In the genomic region with DNA sequence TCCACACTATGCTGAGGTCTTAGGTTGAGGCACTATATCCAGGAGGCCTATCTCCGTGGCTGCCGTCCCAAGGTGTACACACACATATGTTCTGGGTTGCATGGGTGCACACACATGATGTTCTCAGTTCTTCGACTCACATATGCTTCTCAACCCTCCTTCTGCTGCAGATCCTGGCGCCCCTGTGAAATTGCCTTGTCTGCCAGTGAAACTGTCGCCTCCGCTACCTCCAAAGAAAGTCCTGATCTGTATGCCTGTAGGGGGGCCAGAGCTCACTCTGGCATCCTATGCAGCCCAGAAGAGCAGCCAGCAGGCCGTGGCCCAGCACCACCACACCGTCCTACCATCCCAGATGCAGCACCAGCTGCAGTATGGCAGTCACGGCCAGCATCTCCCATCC, we compare ENCODE assay signal across 11 mouse cellular contexts.
"Had no signal": no experiment of that assay in that cellular context is flagged by ENCODE, and none has a peak within 500 bp of the region (broad histone marks: within the 10 kb centered on the region; RNA-seq: fewer than 3 reads in every experiment).

No protein-coding gene starts in this region.

- H3K9ac ChIP-seq: limb, embryonic 15.5 days; liver, embryonic 12.5 days; lung, embryonic 14.5 days; midbrain, embryonic 12.5 days had no signal

- H3K9me3 ChIP-seq: limb, embryonic 15.5 days; liver, embryonic 12.5 days; midbrain, embryonic 12.5 days had no signal

- ATAC-seq: liver, embryonic 12.5 days had no signal

- H3K27ac ChIP-seq: limb, embryonic 15.5 days; liver, embryonic 12.5 days; midbrain, embryonic 12.5 days had no signal

- H3K4me2 ChIP-seq: limb, embryonic 15.5 days; liver, embryonic 12.5 days; lung, embryonic 14.5 days; midbrain, embryonic 12.5 days had no signal

- DNase-seq: kidney, adult 8-10 months; kidney, postnatal 25 days; lung, embryonic 14.5 days; lung, postnatal 10 days; lung, postnatal 4 days; right cerebral cortex, adult 18-20 months; right cerebral cortex, postnatal 25 days; thymus, postnatal 36 days had no signal

- H3K36me3 ChIP-seq: limb, embryonic 15.5 days; liver, embryonic 12.5 days; midbrain, embryonic 12.5 days had no signal

- H3K4me1 ChIP-seq: limb, embryonic 15.5 days; liver, embryonic 12.5 days; midbrain, embryonic 12.5 days had no signal

- H3K4me3 ChIP-seq: limb, embryonic 15.5 days; liver, embryonic 12.5 days; midbrain, embryonic 12.5 days had no signal

- H3K27me3 ChIP-seq: limb, embryonic 15.5 days; liver, embryonic 12.5 days; midbrain, embryonic 12.5 days had no signal
